Mouse (Mus musculus) adrenal gland, adult 8-10 months (tissue): Measurements from ENCODE around the gene Fhl4. TPM values are rescaled to one million over a fixed set of nuclear protein-coding genes. Genes with fewer than 3 reads are reported as not detected.

Source experiments
- DNase-seq: peaks from one replicate; pipeline ENCODE4 v3.0.0; 2022
- total RNA-seq, 4 experiments: library from RNA; stranded (reverse); gene quantifications; 2 replicates each; pipeline ENCODE4 v1.2.4; 2022

Gene Fhl4
- under 1 TPM; 0.70 to 0.78 (median 0.75) TPM for total RNA-seq

DNA sequence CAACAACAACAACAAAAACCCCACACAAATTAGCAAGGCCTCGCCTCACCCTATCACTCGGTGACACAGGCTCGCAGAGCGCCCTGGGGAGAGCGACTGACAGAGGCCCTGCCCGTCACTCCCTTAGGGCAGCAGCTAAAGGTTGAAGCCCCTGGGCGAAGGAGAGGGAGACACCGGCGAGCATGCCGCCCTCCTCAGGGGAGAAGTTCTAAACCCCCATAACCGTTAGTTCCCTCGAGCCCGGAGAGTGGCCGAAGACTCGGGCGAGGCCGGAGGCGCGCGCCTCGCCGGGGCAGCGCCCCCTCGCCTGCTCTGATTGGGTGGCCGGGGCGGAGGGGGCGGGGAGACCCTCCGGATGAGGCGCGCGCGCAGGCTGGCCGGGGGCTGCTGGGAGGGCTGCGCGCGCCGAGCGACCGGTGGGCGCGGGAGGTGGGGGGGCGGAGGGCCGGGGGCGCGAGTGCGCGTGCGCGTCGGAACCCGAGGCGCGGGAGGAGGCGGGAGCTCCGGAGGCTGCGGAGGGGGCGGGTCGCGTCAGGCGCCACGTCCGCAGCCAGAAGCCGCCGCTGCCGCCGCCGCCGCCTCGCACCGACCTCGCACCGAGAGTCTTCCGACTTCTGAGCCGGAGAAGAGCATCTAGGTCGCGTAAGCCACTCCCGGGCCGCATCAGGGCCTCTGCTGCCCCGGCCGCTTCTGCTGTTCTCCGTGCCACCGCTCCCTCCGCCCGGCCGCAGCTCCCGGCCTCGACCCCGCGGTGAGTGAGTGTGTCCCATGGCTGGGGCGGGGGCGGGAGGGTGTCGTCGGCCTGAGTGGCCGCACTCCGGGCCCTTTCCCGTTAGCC is at the start of gene Fhl4, which contains the start of gene Tmem263:
Gene Fhl4 (minus strand): TSS at position 249 of the 838 bp plus-strand sequence.
Gene Tmem263 (plus strand): TSS at position 381 of the 838 bp plus-strand sequence.
- peak; percentile 50 for DNase-seq

DNA sequence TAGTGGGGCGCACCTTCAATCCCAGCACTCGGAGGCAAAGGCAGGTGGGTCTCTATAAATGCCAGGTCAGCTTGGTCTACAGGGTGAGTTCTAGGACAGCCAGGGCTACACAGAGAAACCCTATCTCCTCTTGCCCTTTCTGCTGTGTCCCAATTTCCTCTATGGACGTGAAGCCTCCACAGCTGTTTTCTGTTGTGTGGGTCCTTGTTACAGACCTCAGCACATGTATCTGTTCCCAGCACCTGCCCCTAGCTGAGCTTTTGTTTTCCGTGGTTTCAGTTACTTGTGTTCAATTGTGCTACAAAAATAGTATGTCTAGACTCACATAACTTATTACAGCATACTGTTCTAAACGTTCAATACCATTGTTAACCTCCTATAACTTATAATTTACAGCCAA is 46.9 kb upstream of the Fhl4 start:
- DNase-seq, result no peak

DNA sequence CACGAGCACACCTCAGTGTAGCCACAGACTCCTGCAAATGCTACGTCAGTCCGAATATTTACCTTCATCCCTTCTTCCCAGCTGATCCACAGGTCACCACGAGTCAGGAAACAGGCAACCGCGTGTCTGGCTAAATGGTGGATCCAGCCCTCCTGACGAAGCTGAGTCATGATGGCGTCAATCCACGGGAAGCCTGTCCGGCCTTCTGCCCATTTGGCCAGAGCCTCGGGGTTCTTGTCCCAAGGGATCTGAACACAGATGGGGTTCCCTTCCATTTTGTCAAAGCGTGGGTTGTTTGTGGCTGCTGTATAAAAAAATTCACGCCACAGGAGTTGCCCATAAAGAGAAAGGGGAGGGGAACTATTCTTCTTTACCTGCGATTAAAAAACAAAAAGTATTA is 44.0 kb upstream of the Fhl4 start:
- no peak for DNase-seq

DNA sequence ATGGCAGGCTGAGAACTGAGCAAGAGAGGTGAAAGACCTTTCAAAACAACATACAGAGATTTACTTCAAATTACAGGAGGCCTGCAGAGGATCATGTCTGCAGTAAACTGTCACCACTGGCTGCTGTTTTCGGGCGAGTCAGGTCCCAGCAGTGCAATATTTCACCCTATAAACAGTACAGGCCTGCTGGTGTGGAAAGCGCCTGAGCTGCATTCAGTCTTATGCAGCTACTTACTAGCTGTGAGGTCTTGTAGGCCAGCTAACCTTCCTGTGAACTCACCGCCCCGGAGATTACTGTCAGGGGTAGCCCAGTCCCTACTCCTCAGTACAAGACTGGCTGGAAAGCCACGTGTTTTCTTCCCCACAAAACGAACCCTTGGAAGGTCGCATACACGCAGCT is 39.2 kb upstream of the Fhl4 start:
- no peak for DNase-seq

- no peak for DNase-seq
Observed at GRCm38 (mm10) chr10:85136573-85136972, 34.3 kb upstream of the Fhl4 start.

DNA sequence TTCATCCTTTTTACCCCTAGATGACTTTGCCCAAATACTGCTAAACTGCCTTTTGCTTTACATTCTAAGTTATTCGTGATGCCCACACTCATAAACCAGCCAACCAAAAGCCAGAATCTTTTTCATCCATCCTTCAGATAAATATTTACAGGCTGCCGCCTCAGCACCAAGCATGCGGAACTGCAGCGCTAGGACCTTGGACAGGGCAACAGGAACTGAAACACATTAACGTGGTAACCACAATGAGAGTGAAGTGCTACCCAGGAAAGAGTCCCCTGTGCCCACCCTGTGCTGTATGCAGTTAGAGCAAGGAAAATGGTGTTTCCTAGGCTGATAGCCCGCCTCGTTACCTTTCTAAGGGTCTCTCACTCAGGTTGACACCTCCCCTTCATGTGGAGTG is 26.2 kb upstream of the Fhl4 start:
- no peak for DNase-seq

DNA sequence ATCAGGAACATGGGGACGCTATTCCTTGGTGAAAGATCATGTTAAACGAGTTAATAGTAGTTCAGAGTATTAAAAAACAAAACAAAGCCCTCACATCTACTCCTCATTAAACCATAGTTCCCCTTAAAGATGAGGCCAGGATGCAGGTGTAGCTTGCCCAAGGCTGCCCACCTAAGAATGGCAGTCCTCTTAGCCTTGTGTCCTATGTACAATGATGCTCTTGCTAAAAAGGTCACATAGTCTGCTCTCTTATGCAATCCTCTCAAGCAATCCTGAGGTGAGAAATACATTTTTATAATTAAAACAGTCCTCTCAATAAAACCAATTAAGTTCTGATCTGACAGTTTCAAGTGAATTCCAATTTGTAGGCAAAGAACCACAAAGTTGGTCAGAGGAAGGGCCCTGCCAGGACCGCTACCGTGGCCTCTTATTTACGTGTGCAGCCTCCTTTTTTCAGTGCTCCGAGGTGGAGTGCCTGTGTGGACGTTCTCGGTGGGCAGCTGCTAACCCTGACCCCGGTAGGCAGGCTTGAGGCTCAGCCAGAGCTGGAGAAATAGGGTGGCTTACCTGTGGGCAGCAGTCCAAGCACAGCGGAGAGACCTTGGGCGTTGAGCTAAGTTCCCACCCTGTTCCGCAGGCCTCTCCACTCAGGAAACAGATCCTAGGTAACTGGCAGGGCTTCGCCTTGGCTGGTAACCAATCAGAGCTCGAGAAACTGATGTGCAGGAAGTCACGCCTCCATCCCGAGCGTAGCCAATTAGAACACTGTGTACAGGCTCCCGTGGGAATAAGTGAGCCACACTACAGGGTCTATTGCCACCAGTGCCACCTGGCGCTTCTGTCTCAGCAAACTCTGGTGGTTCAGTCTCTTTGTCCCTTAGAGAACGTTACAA is 25.3 kb upstream of the Fhl4 start, which contains the start of gene Mterf2:
Gene Mterf2 (minus strand): TSS at position 633 of the 893 bp plus-strand sequence.
- peak; percentile 94 for DNase-seq

- no peak for DNase-seq
Observed at GRCm38 (mm10) chr10:85125184-85125583, 22.9 kb upstream of the Fhl4 start.

GRCm38 (mm10) chr10:85114409-85114808 is 12.1 kb upstream of the Fhl4 start:
- no peak for DNase-seq

GRCm38 (mm10) chr10:85103085-85103885 is 990 bp upstream of the Fhl4 start:
- DNase-seq, result peak; percentile 10

- peak; percentile 4 for DNase-seq
Observed at GRCm38 (mm10) chr10:85101841-85102240, 454 bp downstream of the Fhl4 start.

GRCm38 (mm10) chr10:85071605-85072152 is 30.6 kb downstream of the Fhl4 start:
- DNase-seq, result no peak

DNA sequence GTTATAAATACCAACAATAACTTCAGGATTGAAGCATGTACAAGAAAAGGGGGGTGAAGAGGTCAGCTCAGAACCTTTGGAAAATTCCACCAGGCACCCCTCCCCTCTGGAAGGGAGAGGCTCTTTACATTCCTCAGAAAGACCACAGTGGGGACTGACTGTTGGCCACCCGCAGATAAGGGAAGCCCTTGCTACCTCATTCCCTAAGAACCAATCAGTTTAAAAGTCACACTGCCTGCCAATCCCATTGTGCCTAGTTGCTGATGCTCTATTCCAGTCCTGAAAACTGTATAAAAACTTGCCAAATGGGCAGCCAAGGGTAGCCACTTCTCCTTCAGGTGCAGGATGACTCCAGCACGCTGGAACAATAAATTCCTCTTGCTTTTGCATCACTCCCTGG is 47.4 kb downstream of the Fhl4 start:
- DNase-seq, result no peak

- no peak for DNase-seq
Observed at GRCm38 (mm10) chr10:85052451-85052850, 49.8 kb downstream of the Fhl4 start.

DNA sequence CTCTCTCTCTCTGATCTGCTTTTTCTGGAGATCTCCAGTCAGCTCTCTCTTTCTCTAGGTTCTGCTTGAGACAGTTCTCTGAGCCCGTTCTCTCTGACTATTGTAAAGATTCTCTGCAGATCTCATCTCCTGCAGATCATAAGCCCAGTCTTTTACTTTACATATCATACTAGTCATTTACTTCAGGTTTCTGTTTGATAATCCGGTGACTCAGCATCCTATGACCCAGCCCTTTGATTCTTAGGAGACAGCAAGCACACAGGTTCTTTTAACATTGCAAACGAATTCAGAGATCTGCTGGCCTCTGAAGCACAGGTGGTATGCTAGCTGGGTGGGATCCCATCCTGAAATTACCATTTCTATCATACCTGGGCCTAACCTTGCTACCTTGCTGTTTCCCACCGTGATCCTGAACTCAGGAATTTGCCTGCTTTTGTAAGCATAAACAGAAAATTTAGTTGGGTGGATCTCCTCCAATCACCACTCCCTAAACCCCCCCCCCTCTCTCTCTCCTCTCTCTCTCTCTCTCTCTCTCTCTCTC is 51.6 kb downstream of the Fhl4 start:
- no peak for DNase-seq

GRCm38 (mm10) chr10:85048008-85048407 is 54.3 kb downstream of the Fhl4 start:
- no peak for DNase-seq

DNA sequence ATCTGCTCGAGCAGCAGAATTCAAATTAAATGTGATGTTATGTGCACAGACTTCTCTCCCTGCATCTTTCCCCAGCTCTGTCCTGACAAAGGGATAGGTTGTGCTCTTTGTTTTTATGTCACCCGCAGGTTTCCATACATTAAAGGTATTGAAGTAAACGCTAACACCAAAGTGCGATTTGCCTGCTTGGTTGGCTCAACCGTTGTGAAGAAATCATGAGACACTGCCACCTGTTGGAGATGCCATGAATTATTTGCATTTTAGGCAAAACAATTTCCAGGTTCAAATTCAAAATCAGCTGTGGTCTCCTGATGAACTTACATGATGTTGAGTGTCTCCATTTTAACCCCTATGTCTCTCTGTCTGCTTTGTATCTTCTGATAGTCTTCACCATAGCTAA is 55.7 kb downstream of the Fhl4 start:
- DNase-seq, result no peak
